Mouse (Mus musculus): ENCODE measurements around the gene Ing1. TPM values are rescaled to one million over a fixed set of nuclear protein-coding genes. Genes with fewer than 3 reads are reported as not detected.

Ing1 gene
- total RNA-seq, 1 experiment = 37.9 TPM

DNA sequence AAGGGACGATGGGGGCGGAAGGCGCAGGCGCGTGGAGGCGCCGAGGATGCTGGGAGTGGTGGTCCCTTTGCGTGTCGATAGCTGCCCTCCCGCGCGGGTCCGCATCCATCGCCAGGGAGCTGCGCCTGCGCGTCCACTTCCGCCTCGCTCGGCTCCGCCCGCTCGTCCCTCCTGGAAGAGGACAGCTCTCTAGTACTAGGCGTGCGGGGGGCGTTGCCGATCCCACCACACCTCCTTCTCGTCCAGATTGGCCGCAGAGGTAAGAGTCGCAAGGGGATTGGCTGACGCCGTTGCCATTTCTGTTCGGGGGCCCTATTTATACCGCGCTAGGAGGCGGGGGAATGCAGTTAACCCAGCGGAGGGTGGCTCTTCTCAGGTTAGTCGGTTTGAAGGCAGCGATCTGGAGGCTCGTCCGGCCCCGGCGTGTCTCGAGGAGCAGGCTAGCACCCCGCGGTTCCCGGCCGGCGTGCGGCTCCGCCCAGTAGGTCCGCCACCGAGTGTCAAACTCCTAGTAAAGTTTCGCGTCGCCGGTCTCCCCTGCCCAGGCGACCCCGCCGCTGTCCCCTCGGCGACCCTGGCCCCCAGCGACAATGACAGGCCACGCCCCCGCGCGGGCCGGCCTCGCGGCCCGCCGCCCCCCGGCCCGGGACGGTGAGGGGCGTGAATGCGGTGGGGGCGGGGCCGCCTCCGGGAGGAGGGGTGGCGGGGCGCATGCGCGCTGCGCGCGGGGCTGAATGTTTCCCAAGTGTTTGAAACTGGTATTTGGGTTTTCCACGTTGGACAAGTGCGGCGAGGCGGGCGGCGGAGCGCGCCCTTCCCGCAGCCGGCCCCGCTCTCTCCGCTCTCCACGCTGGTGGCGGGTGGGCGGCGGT is 585 bp downstream of the Ing1 start:
- Histone ChIP-seq H3K36me3 (ENCODE audit: control insufficient read depth, insufficient read depth, low read length, poor library complexity, severe bottlenecking) (no peaks in the 10 kb centered on the region), H3K9ac (ENCODE audit: insufficient read depth, low read depth, low read length, poor library complexity, severe bottlenecking) (peak overlapping the region; percentile 86), H3K4me3 (ENCODE audit: insufficient read depth in 1 of 2, low read depth in 1 of 2, low read length in 2 of 2, poor library complexity in 1 of 2, severe bottlenecking in 1 of 2) (peak overlapping the region; percentile 78 to 92), H3K9me3 (ENCODE audit: control insufficient read depth, insufficient read depth, low read depth, low read length) (no peaks in the 10 kb centered on the region), H3K4me1 (ENCODE audit: control insufficient read depth in 2 of 2, insufficient read depth in 2 of 2, low read length in 2 of 2, poor library complexity in 1 of 2) (peaks cover 3 to 7% of the 10 kb centered on the region in 2 experiments; a peak in 1 of 4 replicates), H3K27ac (ENCODE audit: insufficient read depth, low read depth, low read length, poor library complexity, severe bottlenecking) (peak overlapping the region; percentile 92)
- peak; percentile 99 for DNase-seq (ENCODE audit: low read depth, low spot score)
- in situ Hi-C loops (cut with MboI; ENCODE audit: low sequenced_read_pairs in 2 of 2, unreplicated experiment in 2 of 2) = loop anchor here in 1 of 2 experiments (10.0 kb wide), 1 partner anchor 149 kb away; the partner anchor contains the start of gene 1700016D06Rik
- 0 out of 2 replicates have a peak, but pooled peaks have one; percentile 48 for TF ChIP-seq CHD2 (IDR thresholded peaks at IDR 0.05; ENCODE audit: low read depth, low read length)
- peak; percentile 83 for TF ChIP-seq HCFC1 (IDR thresholded peaks at IDR 0.05; ENCODE audit: borderline replicate concordance, insufficient read depth, low read length)
- TF ChIP-seq ZC3H11A (IDR thresholded peaks at IDR 0.05; ENCODE audit: borderline replicate concordance, low read depth, low read length) = no peak
- TF ChIP-seq MAFK (IDR thresholded peaks at IDR 0.05; ENCODE audit: insufficient read depth, low read depth, low read length) = no peak
- TF ChIP-seq ZNF384 (IDR thresholded peaks at IDR 0.05; ENCODE audit: low read depth, low read length) = no peak

DNA sequence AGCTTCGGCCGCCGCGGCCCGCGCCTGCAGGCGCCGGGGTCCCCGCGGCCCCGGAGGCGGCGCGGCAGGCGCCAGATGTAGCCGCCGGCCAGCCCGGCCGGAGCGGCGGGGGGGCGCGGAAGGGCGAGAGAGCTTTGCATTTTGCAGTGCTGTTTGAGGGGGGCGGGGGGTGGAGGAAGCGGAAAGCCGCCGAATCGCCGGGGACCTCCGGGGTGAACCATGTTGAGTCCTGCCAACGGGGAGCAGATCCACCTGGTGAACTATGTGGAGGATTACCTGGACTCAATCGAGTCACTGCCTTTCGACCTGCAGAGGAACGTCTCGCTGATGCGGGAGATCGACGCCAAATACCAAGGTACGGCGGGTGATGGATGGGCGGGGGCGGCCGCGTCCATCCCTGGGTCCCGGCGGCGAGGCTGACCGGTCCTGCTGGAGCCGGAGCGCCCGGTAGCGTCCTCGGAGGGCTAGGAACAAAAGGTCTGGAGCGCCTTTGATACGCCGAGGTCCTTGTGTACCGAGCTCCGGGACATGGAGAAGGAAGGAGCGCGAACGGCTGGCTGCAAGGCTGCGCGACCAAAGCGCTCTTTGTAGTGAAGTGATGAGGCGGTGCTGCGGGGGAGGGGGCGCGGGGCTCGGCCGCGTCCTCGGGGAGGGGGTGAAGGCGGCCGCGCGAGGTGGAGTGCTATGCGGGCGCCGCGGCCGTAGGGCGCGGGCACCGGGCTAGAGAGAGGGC is 1.5 kb downstream of the Ing1 start:
- Histone ChIP-seq H3K4me1 (ENCODE audit: control insufficient read depth in 2 of 2, insufficient read depth in 2 of 2, low read length in 2 of 2, poor library complexity in 1 of 2) (peaks cover 6 to 7% of the 10 kb centered on the region in 2 experiments; a peak in 1 of 4 replicates), H3K36me3 (ENCODE audit: control insufficient read depth, insufficient read depth, low read length, poor library complexity, severe bottlenecking) (peaks cover 8% of the 10 kb centered on the region), H3K9me3 (ENCODE audit: control insufficient read depth, insufficient read depth, low read depth, low read length) (no peaks in the 10 kb centered on the region), H3K9ac (ENCODE audit: insufficient read depth, low read depth, low read length, poor library complexity, severe bottlenecking) (peak overlapping the region; percentile 84), H3K27ac (ENCODE audit: insufficient read depth, low read depth, low read length, poor library complexity, severe bottlenecking) (peak overlapping the region; percentile 85), H3K4me3 (ENCODE audit: insufficient read depth in 1 of 2, low read depth in 1 of 2, low read length in 2 of 2, poor library complexity in 1 of 2, severe bottlenecking in 1 of 2) (peak overlapping the region; percentile 78 to 92)
- no peak for DNase-seq (ENCODE audit: low read depth, low spot score)
- in situ Hi-C loops (cut with MboI; ENCODE audit: low sequenced_read_pairs in 2 of 2, unreplicated experiment in 2 of 2) = loop anchor here in 1 of 2 experiments (10.0 kb wide), 1 partner anchor 148 kb away; the partner anchor contains the start of gene 1700016D06Rik
- no peak for TF ChIP-seq ZC3H11A (IDR thresholded peaks at IDR 0.05; ENCODE audit: borderline replicate concordance, low read depth, low read length)
- no peak for TF ChIP-seq CHD2 (IDR thresholded peaks at IDR 0.05; ENCODE audit: low read depth, low read length)
- no peak for TF ChIP-seq HCFC1 (IDR thresholded peaks at IDR 0.05; ENCODE audit: borderline replicate concordance, insufficient read depth, low read length)
- TF ChIP-seq ZNF384 (IDR thresholded peaks at IDR 0.05; ENCODE audit: low read depth, low read length) = no peak
- no peak for TF ChIP-seq MAFK (IDR thresholded peaks at IDR 0.05; ENCODE audit: insufficient read depth, low read depth, low read length)

DNA sequence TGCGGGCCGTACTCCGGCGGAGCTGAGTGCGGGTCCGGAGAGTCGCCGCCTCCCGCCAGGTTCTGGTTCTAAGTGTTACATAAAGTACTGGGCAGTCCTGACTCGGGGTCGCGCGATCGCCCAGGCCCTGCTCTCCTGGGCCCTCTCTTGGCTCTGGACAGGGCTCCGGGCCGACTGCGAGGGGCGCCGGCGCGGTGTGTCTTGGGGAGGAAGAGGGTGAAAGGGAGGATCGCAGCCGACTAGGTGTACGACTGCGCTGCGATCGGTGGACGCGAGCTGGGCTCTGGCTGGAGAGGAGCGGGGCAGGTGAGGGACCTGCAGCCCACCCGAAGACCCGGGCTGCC is 2.0 kb downstream of the Ing1 start:
- DNase-seq (ENCODE audit: low read depth, low spot score) = no peak
- H3K4me3 ChIP-seq (ENCODE audit: insufficient read depth in 1 of 2, low read depth in 1 of 2, low read length in 2 of 2, poor library complexity in 1 of 2, severe bottlenecking in 1 of 2) = peak overlapping the region; percentile 78 to 92
- H3K36me3 ChIP-seq (ENCODE audit: control insufficient read depth, insufficient read depth, low read length, poor library complexity, severe bottlenecking) = peaks cover 11% of the 10 kb centered on the region
- H3K9me3 ChIP-seq (ENCODE audit: control insufficient read depth, insufficient read depth, low read depth, low read length) = no peaks in the 10 kb centered on the region
- in situ Hi-C loops (cut with MboI; ENCODE audit: low sequenced_read_pairs in 2 of 2, unreplicated experiment in 2 of 2) = loop anchor here in 1 of 2 experiments (10.0 kb wide), 1 partner anchor 147 kb away; the partner anchor contains the start of gene 1700016D06Rik
- H3K4me1 ChIP-seq (ENCODE audit: control insufficient read depth in 2 of 2, insufficient read depth in 2 of 2, low read length in 2 of 2, poor library complexity in 1 of 2) = peaks cover 6 to 7% of the 10 kb centered on the region in 2 experiments; a peak in 1 of 4 replicates
- TF ChIP-seq ZNF384 (IDR thresholded peaks at IDR 0.05; ENCODE audit: low read depth, low read length) (no peak), MAFK (IDR thresholded peaks at IDR 0.05; ENCODE audit: insufficient read depth, low read depth, low read length) (no peak), HCFC1 (IDR thresholded peaks at IDR 0.05; ENCODE audit: borderline replicate concordance, insufficient read depth, low read length) (no peak), CHD2 (IDR thresholded peaks at IDR 0.05; ENCODE audit: low read depth, low read length) (no peak), ZC3H11A (IDR thresholded peaks at IDR 0.05; ENCODE audit: borderline replicate concordance, low read depth, low read length) (no peak)
- H3K9ac ChIP-seq (ENCODE audit: insufficient read depth, low read depth, low read length, poor library complexity, severe bottlenecking) = peak overlapping the region; percentile 84
- peak overlapping the region; percentile 85 for H3K27ac ChIP-seq (ENCODE audit: insufficient read depth, low read depth, low read length, poor library complexity, severe bottlenecking)
